Mouse (Mus musculus) midbrain, embryonic 12.5 days (tissue): ENCODE results near the gene Bach2. TPM values are rescaled to one million over a fixed set of nuclear protein-coding genes. Genes with fewer than 3 reads are reported as not detected.

Experiments
- ATAC-seq: fragments of 200-750 bp; cut with Nextera tagmentation; 2 replicates; pipeline ENCODE4 v1.8.0; 2017; ENCODE audit warnings: low read depth, moderate TSS enrichment, moderate library complexity; ENCODE audit not compliant: low FRiP score
- H3K27ac ChIP-seq: fragments of 300-500 bp; sonication (generic); replicated peaks from 2 replicates; pipeline ENCODE4 v1.5.1; 2016; ENCODE audit warnings: mild to moderate bottlenecking
- H3K27me3 ChIP-seq: fragments of 300-500 bp; sonication (generic); 2 replicates; pipeline ENCODE4 v1.6.1; 2016; ENCODE audit warnings: mild to moderate bottlenecking
- H3K36me3 ChIP-seq: fragments of 300-500 bp; sonication (generic); 2 replicates; pipeline ENCODE4 v1.6.1; 2016
- H3K4me1 ChIP-seq: fragments of 300-500 bp; sonication (generic); 2 replicates; pipeline ENCODE4 v1.6.1; 2016
- H3K4me2 ChIP-seq: fragments of 300-500 bp; sonication (generic); replicated peaks from 2 replicates; pipeline ENCODE4 v1.6.1; 2016; ENCODE audit warnings: mild to moderate bottlenecking, moderate library complexity
- H3K4me3 ChIP-seq: fragments of 300-500 bp; sonication (generic); 2 replicates; pipeline ENCODE4 v1.5.1; 2016; ENCODE audit warnings: mild to moderate bottlenecking
- H3K9ac ChIP-seq: fragments of 300-500 bp; sonication (generic); replicated peaks from 2 replicates; pipeline ENCODE4 v1.6.1; 2016; ENCODE audit warnings: mild to moderate bottlenecking, moderate library complexity
- H3K9me3 ChIP-seq: fragments of 300-500 bp; sonication (generic); 2 replicates; pipeline ENCODE4 v1.6.1; 2016; ENCODE audit warnings: mild to moderate bottlenecking
- WGBS: fragments of 180-500 bp; shearing (Covaris S2); methylation state at CpG from one replicate; pipeline ENCODE4 v1.1.7; 2016; 5-methylcytosine and 5-hydroxymethylcytosine counted together
- polyA plus RNA-seq: library from polyadenylated mRNA; unstranded; fragments of >200 nt; fragmentation: Nextera tagmentation; extraction: Ambion mirVana; gene quantifications from 2 replicates; pipeline ENCODE4 v1.2.1, GENCODE M21; 2016

Bach2 gene
- polyA plus RNA-seq, 1 experiment from 2014 or later, result 17.8 TPM

DNA sequence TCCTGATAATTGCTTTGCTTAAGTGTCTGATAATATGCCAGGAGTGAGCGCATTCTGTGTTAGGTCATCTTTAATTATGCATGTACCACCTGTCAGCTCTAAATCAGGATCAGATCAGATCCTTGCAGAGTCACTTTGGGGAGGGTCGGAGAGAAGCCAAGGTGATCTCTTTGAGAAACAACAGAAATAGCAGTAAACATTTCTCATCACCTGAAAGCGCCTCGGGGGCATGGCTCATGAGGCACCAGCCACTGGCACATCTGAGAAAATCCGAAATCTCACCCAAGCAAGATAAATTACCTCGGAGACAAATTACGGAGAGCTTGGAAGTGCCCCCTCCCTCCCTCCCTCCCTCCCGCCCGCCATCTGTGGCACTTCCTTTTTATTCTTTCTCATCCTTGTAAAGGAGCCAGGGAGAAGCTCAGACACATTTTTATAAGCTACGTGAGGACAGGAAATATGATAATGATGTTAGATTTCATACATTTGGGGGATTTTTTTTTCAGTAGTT is 193.7 kb downstream of the Bach2 start:
- H3K4me3 ChIP-seq, result no peak overlapping the region
- no peaks in the 10 kb centered on the region for H3K36me3 ChIP-seq
- 0 out of 2 replicates have a peak overlapping the region, but pooled peaks have one; percentile 16 for H3K27ac ChIP-seq
- 45% methylated on average over 10 of the region's 10 CpGs for WGBS
- H3K9ac ChIP-seq, result no peak overlapping the region
- no peak for ATAC-seq
- H3K27me3 ChIP-seq, result no peaks in the 10 kb centered on the region
- H3K9me3 ChIP-seq, result no peaks in the 10 kb centered on the region
- H3K4me1 ChIP-seq, result peaks cover 68% of the 10 kb centered on the region
- no peak overlapping the region for H3K4me2 ChIP-seq

- no peak for ATAC-seq
- Histone ChIP-seq H3K27ac (0 out of 2 replicates have a peak overlapping the region, but pooled peaks have one; percentile 16), H3K9me3 (no peaks in the 10 kb centered on the region), H3K4me3 (no peak overlapping the region), H3K27me3 (no peaks in the 10 kb centered on the region), H3K36me3 (no peaks in the 10 kb centered on the region), H3K9ac (no peak overlapping the region), H3K4me2 (0 out of 2 replicates have a peak overlapping the region, but pooled peaks have one; percentile 6), H3K4me1 (peaks cover 68% of the 10 kb centered on the region)
- 19% methylated on average over 6 of the region's 6 CpGs for WGBS
Measured at GRCm38 (mm10) chr4:32432945-32433344, 194.3 kb downstream of the Bach2 start.

DNA sequence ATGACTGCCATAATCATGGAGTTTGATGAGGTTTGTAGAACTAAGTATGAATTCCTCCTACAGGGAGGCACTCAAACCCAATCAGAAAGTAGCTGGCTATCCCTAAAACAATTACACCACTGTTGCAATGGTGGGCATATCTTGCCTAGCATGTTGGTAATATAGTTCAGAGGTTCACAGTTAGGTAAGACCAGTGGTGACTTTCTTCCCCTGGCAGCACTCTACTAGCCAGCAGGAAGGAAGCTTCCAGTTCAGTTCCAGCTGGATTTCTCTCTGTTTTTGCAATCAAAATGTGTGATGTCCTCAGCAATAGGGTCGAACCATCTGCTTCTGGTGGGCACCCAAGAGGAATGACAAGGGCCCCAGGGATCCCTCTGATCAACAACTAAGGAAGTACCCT is 196.0 kb downstream of the Bach2 start:
- Histone ChIP-seq H3K27me3 (no peaks in the 10 kb centered on the region), H3K4me3 (no peak overlapping the region), H3K4me1 (peaks cover 55% of the 10 kb centered on the region), H3K36me3 (no peaks in the 10 kb centered on the region), H3K9ac (no peak overlapping the region), H3K4me2 (no peak overlapping the region), H3K27ac (no peak overlapping the region), H3K9me3 (no peaks in the 10 kb centered on the region)
- 96% methylated on average over 1 of the region's 1 CpGs for WGBS
- ATAC-seq, result no peak

DNA sequence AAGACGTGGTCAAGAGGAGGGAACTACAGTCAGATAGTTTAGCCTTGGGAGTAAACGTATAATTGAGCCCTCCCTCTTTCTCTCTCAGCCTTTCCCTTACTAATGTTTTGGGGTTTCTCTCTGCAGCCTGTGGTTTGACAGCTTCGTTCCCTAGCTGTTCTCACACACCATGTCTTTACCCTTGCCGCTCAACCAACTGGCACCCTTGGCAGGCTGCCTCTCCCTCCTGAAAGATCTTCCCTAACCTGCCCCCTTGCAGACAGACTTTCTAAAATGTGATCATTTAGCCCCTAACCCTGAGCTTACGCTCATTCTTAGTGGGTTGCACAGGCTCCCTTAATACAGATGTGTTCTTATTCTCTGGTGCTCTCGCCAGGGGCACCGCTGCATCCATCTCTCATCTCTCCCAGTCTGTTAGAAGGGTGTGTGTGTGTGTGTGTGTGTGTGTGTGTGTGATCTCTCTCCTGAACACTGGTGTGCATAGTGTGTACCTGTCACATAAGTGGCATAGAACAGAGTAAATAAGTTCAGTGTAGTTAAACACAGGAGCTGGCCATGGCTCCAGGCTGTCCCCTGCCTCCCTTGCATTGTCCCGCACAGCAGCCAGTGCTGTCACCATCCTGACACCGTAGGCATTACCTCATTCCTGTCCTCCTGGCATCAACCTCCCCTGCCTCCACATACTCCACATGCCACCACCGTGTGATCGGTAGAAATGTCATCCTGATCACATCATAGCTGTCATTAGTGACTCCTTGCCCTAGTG is 201.6 kb downstream of the Bach2 start:
- Histone ChIP-seq H3K9ac (no peak overlapping the region), H3K36me3 (no peaks in the 10 kb centered on the region), H3K27me3 (no peaks in the 10 kb centered on the region), H3K27ac (no peak overlapping the region), H3K4me1 (peaks cover 10% of the 10 kb centered on the region), H3K4me3 (no peak overlapping the region), H3K9me3 (no peaks in the 10 kb centered on the region), H3K4me2 (no peak overlapping the region)
- no peak; the same call in 1 of the 2 replicates for ATAC-seq
- WGBS, result 88% methylated on average over 11 of the region's 11 CpGs

- H3K27ac ChIP-seq, result no peak overlapping the region
- 91% methylated on average over 6 of the region's 6 CpGs for WGBS
- ATAC-seq, result no peak
Measured at GRCm38 (mm10) chr4:32440740-32441072, 202.1 kb downstream of the Bach2 start.

DNA sequence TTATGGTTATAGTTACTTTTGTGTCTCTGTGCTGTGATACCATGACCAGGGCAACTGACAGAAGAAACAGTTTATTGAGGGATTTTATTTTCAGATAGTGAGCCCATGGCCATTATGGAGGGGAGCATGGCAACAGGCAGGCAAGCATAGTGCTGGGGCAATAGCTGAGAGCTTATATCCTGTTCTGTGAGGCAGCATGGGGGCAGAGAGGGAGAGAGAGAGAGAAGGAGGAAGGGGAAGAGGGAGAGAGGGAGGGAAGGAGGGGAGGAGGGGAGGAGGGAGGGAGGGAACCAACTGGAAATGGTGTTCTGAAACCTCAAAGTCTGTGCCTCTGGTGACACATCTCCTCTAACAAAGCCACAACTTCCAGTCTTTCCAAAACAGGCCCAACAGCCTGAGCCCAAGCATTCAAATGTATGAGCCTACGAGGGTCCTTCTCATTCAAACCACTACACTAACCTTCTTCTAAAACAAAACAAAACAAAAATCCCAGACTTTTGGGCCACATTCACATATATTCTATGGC is 206.1 kb downstream of the Bach2 start:
- no peaks in the 10 kb centered on the region for H3K4me1 ChIP-seq
- no peaks in the 10 kb centered on the region for H3K36me3 ChIP-seq
- no peak overlapping the region for H3K9ac ChIP-seq
- no peak overlapping the region for H3K4me2 ChIP-seq
- no peak for ATAC-seq
- no peaks in the 10 kb centered on the region for H3K27me3 ChIP-seq
- no peak overlapping the region for H3K27ac ChIP-seq
- H3K4me3 ChIP-seq, result no peak overlapping the region
- WGBS, result 95% methylated on average over 1 of the region's 1 CpGs
- H3K9me3 ChIP-seq, result no peaks in the 10 kb centered on the region

More at GRCm38 (mm10) chr4:32440740-32441072, 202.1 kb downstream of the Bach2 start:
- H3K36me3 ChIP-seq, result no peaks in the 10 kb centered on the region
- H3K9me3 ChIP-seq, result no peaks in the 10 kb centered on the region
- no peaks in the 10 kb centered on the region for H3K27me3 ChIP-seq
- no peak overlapping the region for H3K9ac ChIP-seq
- H3K4me3 ChIP-seq, result no peak overlapping the region
- peaks cover 7% of the 10 kb centered on the region for H3K4me1 ChIP-seq
- H3K4me2 ChIP-seq, result no peak overlapping the region

- Histone ChIP-seq H3K4me1 (no peaks in the 10 kb centered on the region), H3K27ac (no peak overlapping the region), H3K4me3 (no peak overlapping the region), H3K27me3 (no peaks in the 10 kb centered on the region), H3K9ac (no peak overlapping the region), H3K36me3 (no peaks in the 10 kb centered on the region), H3K9me3 (no peaks in the 10 kb centered on the region), H3K4me2 (no peak overlapping the region)
- ATAC-seq, result no peak
- WGBS, result 91% methylated on average over 3 of the region's 3 CpGs
Measured at GRCm38 (mm10) chr4:32447850-32448249, 209.2 kb downstream of the Bach2 start.

DNA sequence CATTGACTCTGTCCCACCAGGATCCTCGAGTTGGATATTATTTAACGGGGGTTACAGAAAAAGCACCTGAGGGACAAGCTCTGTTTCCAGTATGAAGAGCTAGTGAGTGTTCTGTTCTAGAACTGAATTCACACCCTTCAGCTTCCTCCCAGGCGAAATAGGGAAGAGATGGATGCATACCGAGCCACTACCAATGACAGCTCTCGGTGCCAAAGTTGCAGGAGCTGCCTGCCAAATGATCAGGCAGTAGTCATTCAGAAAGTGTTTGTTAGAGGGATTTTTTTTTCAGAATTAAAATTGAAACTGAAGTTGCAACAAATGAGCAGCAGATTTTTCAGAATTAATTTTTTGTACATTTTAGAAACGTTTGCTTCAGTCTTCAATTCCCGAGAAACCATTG is 223.4 kb downstream of the Bach2 start:
- H3K4me1 ChIP-seq, result no peaks in the 10 kb centered on the region
- no peak overlapping the region for H3K4me2 ChIP-seq
- H3K36me3 ChIP-seq, result no peaks in the 10 kb centered on the region
- H3K9ac ChIP-seq, result no peak overlapping the region
- no peaks in the 10 kb centered on the region for H3K27me3 ChIP-seq
- WGBS, result 91% methylated on average over 7 of the region's 7 CpGs
- no peak overlapping the region for H3K4me3 ChIP-seq
- 0 out of 2 replicates have a peak, but pooled peaks cover 7% of the 10 kb centered on the region for H3K9me3 ChIP-seq
- ATAC-seq, result no peak
- no peak overlapping the region for H3K27ac ChIP-seq

GRCm38 (mm10) chr4:32463065-32463464 is 224.5 kb downstream of the Bach2 start:
- no peak for ATAC-seq
- 0 out of 2 replicates have a peak, but pooled peaks cover 7% of the 10 kb centered on the region for H3K9me3 ChIP-seq
- H3K27ac ChIP-seq, result no peak overlapping the region
- no peak overlapping the region for H3K4me2 ChIP-seq
- WGBS, result 95% methylated on average over 6 of the region's 6 CpGs
- no peaks in the 10 kb centered on the region for H3K4me1 ChIP-seq
- no peaks in the 10 kb centered on the region for H3K36me3 ChIP-seq
- H3K27me3 ChIP-seq, result no peaks in the 10 kb centered on the region
- no peak overlapping the region for H3K9ac ChIP-seq
- no peak overlapping the region for H3K4me3 ChIP-seq

- no peaks in the 10 kb centered on the region for H3K36me3 ChIP-seq
- H3K4me2 ChIP-seq, result no peak overlapping the region
- no peak overlapping the region for H3K4me3 ChIP-seq
- no peaks in the 10 kb centered on the region for H3K4me1 ChIP-seq
- H3K9ac ChIP-seq, result no peak overlapping the region
- H3K9me3 ChIP-seq, result peaks cover 2% of the 10 kb centered on the region; the same call in 1 of the 2 replicates
- no peak overlapping the region for H3K27ac ChIP-seq
- ATAC-seq, result no peak
- WGBS, result 89% methylated on average over 6 of the region's 6 CpGs
- no peaks in the 10 kb centered on the region for H3K27me3 ChIP-seq
Measured at GRCm38 (mm10) chr4:32464540-32464939, 225.9 kb downstream of the Bach2 start.

- WGBS, result 90% methylated on average over 8 of the region's 8 CpGs
- H3K27me3 ChIP-seq, result no peaks in the 10 kb centered on the region
- no peak overlapping the region for H3K4me2 ChIP-seq
Measured at GRCm38 (mm10) chr4:32466031-32466430, 227.4 kb downstream of the Bach2 start.

DNA sequence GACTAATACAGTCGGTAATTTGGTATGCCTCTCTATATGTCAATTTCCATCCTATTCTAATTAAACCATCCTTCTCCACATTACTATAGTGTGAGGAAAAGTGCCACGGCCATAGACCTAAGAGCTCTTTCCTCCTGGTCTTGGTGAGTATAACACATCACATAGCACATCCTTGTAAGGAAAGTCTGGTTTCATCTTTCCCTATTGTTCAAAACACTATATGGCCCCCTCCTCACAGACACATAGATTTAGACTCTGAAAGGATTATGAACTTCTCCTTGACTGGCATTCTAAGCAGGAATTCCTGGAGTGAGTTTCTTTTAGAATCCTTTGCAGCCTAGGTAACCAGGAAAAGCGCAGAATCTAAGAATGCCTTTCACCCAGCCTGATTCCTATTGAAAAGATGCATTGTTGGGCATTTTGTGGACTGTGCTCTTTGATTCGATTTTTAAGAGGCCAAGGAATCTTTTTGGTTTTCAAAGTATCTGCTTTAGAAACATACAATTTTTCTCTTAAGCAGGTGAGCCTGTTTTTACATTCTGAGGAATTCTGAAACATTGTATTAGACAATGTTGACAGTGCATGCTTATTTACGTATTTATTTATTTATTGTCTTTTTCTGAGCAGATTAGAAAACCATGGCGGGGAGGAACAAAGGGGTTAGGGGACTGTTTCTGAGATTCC is 239.5 kb downstream of the Bach2 start:
- Histone ChIP-seq H3K4me3 (no peak overlapping the region), H3K9ac (no peak overlapping the region), H3K9me3 (no peaks in the 10 kb centered on the region), H3K27me3 (no peaks in the 10 kb centered on the region), H3K4me2 (peak overlapping the region; percentile 22), H3K27ac (peak overlapping the region; percentile 74), H3K36me3 (no peaks in the 10 kb centered on the region), H3K4me1 (peaks cover 63% of the 10 kb centered on the region)
- peak; percentile 35 for ATAC-seq
- 17% methylated on average over 6 of the region's 6 CpGs for WGBS

More at GRCm38 (mm10) chr4:32466031-32466430, 227.4 kb downstream of the Bach2 start:
- peaks cover 5% of the 10 kb centered on the region; the same call in 1 of the 2 replicates for H3K9me3 ChIP-seq
- no peak overlapping the region for H3K9ac ChIP-seq
- no peak overlapping the region for H3K4me3 ChIP-seq
- H3K36me3 ChIP-seq, result no peaks in the 10 kb centered on the region; the same call in 1 of the 2 replicates
- no peak overlapping the region for H3K27ac ChIP-seq
- H3K4me1 ChIP-seq, result no peaks in the 10 kb centered on the region
- no peak for ATAC-seq
